Mouse (Mus musculus): Measurements from ENCODE around the gene Ptprb.

- TF ChIP-seq ZC3H11A (IDR thresholded peaks at IDR 0.05; ENCODE audit: borderline replicate concordance, low read depth, low read length), result no peak
- TF ChIP-seq MAFK (IDR thresholded peaks at IDR 0.05; ENCODE audit: insufficient read depth, low read depth, low read length), result no peak
- TF ChIP-seq CHD2 (IDR thresholded peaks at IDR 0.05; ENCODE audit: low read depth, low read length), result no peak
These were observed 21.4 kb upstream of the Ptprb start for GRCm38 (mm10) chr10:116253972-116254371.
